Mouse (Mus musculus) midbrain, embryonic 15.5 days (tissue): ENCODE data around the gene Usf3. TPM values are rescaled to one million over a fixed set of nuclear protein-coding genes. Genes with fewer than 3 reads are reported as not detected.

ENCODE experiments used
- ATAC-seq: fragments of 200-750 bp; cut with Nextera tagmentation; replicated peaks from 2 replicates; pipeline ENCODE4 v1.8.0; 2017; ENCODE audit warnings: moderate TSS enrichment
- H3K27ac ChIP-seq: fragments of 300-500 bp; sonication (generic); 2 replicates; pipeline ENCODE4 v1.5.1; 2015; ENCODE audit warnings: mild to moderate bottlenecking, inconsistent platforms
- H3K27me3 ChIP-seq: fragments of 300-500 bp; sonication (generic); replicated peaks from 2 replicates; pipeline ENCODE4 v1.6.1; 2015; ENCODE audit warnings: inconsistent platforms
- H3K36me3 ChIP-seq: fragments of 300-500 bp; sonication (generic); replicated peaks from 2 replicates; pipeline ENCODE4 v1.6.1; 2015; ENCODE audit warnings: inconsistent platforms
- H3K4me1 ChIP-seq: fragments of 300-500 bp; sonication (generic); 2 replicates; pipeline ENCODE4 v1.6.1; 2015; ENCODE audit warnings: inconsistent platforms
- H3K4me2 ChIP-seq: fragments of 300-500 bp; sonication (generic); 2 replicates; pipeline ENCODE4 v1.6.1; 2015; ENCODE audit warnings: inconsistent platforms, mild to moderate bottlenecking, moderate library complexity
- H3K4me3 ChIP-seq: fragments of 300-500 bp; sonication (generic); 2 replicates; pipeline ENCODE4 v1.5.1; 2015; ENCODE audit warnings: mild to moderate bottlenecking, inconsistent platforms
- H3K9ac ChIP-seq: fragments of 300-500 bp; sonication (generic); 2 replicates; pipeline ENCODE4 v1.6.1; 2015; ENCODE audit warnings: mild to moderate bottlenecking, inconsistent platforms
- H3K9me3 ChIP-seq: fragments of 300-500 bp; sonication (generic); 2 replicates; pipeline ENCODE4 v1.6.1; 2016; ENCODE audit warnings: inconsistent platforms
- WGBS: fragments of 180-500 bp; shearing (Covaris S2); methylation state at CpG from one replicate; pipeline ENCODE4 v1.1.7; 2015; ENCODE audit warnings: mixed read lengths; 5-methylcytosine and 5-hydroxymethylcytosine counted together
- polyA plus RNA-seq: library from polyadenylated mRNA; unstranded; fragments of >200 nt; fragmentation: Nextera tagmentation; extraction: Ambion mirVana; gene quantifications from 2 replicates; pipeline ENCODE4 v1.2.1, GENCODE M21; 2015

Usf3 gene
- polyA plus RNA-seq, 1 experiment from 2014 or later = 2.9 TPM

- Histone ChIP-seq H3K9ac (no peak overlapping the region), H3K36me3 (no peaks in the 10 kb centered on the region), H3K27me3 (no peaks in the 10 kb centered on the region), H3K4me2 (no peak overlapping the region), H3K27ac (no peak overlapping the region), H3K4me3 (no peak overlapping the region), H3K4me1 (peaks cover 20% of the 10 kb centered on the region), H3K9me3 (no peaks in the 10 kb centered on the region)
- WGBS = 96% methylated on average over 2 of the region's 2 CpGs
- no peak for ATAC-seq
Measured at GRCm38 (mm10) chr16:44176511-44176910, 3.5 kb downstream of the Usf3 start.

DNA sequence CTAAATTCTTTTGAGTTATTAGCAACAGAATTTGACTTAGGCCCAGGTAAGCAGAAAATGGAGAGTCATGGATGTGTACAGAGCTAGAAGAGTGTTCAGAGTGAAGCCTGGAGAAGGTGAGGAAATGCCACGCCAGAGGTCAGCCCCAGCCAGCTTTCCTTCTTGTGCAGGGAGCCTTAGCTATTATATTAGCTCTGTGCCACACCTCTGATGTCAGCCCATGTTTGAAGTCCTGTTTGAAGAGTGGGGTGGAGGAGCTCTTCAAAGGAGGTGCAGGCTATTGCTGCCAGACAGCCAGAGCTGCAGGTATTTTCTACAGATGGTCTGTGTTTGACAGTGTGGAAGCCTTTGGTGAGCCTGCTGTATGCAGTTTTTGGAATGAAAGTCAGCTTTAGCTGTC, 5.5 kb downstream of the Usf3 start:
- H3K4me1 ChIP-seq = peaks cover 16% of the 10 kb centered on the region
- WGBS = 64% methylated on average over 1 of the region's 1 CpGs
- H3K36me3 ChIP-seq = no peaks in the 10 kb centered on the region
- H3K4me3 ChIP-seq = no peak overlapping the region
- ATAC-seq = peak; percentile 43; the same call in 1 of the 2 replicates
- H3K9ac ChIP-seq = no peak overlapping the region
- H3K9me3 ChIP-seq = no peaks in the 10 kb centered on the region
- H3K27ac ChIP-seq = no peak overlapping the region
- H3K27me3 ChIP-seq = no peaks in the 10 kb centered on the region
- H3K4me2 ChIP-seq = no peak overlapping the region

GRCm38 (mm10) chr16:44182597-44182996, 9.6 kb downstream of the Usf3 start:
- H3K27me3 ChIP-seq = no peaks in the 10 kb centered on the region
- ATAC-seq = no peak
- H3K9me3 ChIP-seq = no peaks in the 10 kb centered on the region
- no peak overlapping the region for H3K27ac ChIP-seq
- WGBS = 94% methylated on average over 1 of the region's 1 CpGs
- no peaks in the 10 kb centered on the region for H3K4me1 ChIP-seq
- no peak overlapping the region for H3K9ac ChIP-seq
- H3K36me3 ChIP-seq = no peaks in the 10 kb centered on the region
- H3K4me2 ChIP-seq = no peak overlapping the region
- no peak overlapping the region for H3K4me3 ChIP-seq

DNA sequence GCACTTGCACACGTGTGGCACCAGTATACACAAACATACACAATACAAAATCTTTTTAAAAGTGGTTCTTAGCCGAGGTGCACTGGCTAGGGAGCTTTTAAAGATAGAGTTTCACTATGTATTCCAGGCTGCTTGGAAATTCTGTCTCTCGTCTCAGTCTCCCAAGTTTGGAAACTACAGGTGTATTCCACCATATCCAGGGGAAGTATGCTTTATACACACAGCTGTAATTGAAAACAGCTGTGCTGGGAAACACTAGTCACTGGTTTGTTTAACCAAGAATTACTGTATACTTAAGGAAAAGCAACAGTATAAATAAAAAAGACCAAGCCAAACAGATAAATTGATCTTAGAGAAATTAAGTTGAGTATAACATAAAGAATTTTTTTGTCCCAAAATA, 11.7 kb downstream of the Usf3 start:
- H3K27me3 ChIP-seq = no peaks in the 10 kb centered on the region

DNA sequence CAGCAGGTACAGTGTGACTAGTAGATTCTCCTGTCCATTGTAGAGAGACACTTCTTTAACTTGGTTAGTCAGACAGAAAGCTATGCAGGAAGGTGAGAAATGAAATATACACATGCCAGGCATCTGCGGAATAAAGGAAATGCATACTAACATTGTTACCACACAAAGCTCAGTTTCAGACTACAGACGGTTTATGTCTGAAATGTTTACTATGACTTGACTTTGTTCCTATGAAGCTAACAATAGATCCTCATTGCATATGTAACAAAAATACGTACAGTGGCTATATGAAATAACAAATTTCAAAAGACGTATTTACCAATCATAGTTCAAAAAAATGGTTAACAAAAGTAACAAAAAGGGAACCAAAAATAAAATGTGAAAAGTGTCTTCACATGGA, 14.1 kb downstream of the Usf3 start:
- Histone ChIP-seq H3K27me3 (no peaks in the 10 kb centered on the region), H3K9ac (no peak overlapping the region), H3K9me3 (no peaks in the 10 kb centered on the region), H3K4me2 (no peak overlapping the region), H3K4me3 (no peak overlapping the region), H3K4me1 (no peaks in the 10 kb centered on the region), H3K36me3 (no peaks in the 10 kb centered on the region), H3K27ac (no peak overlapping the region)
- WGBS = 96% methylated on average over 4 of the region's 4 CpGs
- no peak for ATAC-seq

More for the DNA sequence above, 11.7 kb downstream of the Usf3 start:
- 82% methylated on average over 3 of the region's 3 CpGs for WGBS
- Histone ChIP-seq H3K9me3 (no peaks in the 10 kb centered on the region), H3K4me1 (no peaks in the 10 kb centered on the region), H3K4me3 (no peak overlapping the region), H3K9ac (no peak overlapping the region), H3K36me3 (no peaks in the 10 kb centered on the region), H3K4me2 (no peak overlapping the region), H3K27ac (no peak overlapping the region)
- ATAC-seq = no peak

- no peak overlapping the region for H3K9ac ChIP-seq
- 88% methylated on average over 3 of the region's 3 CpGs for WGBS
- ATAC-seq = no peak
- H3K9me3 ChIP-seq = no peaks in the 10 kb centered on the region
- H3K36me3 ChIP-seq = no peaks in the 10 kb centered on the region
- H3K4me1 ChIP-seq = no peaks in the 10 kb centered on the region
- H3K4me2 ChIP-seq = no peak overlapping the region
- no peaks in the 10 kb centered on the region for H3K27me3 ChIP-seq
- H3K4me3 ChIP-seq = no peak overlapping the region
- H3K27ac ChIP-seq = no peak overlapping the region
Measured at GRCm38 (mm10) chr16:44188766-44189165, 15.7 kb downstream of the Usf3 start.

GRCm38 (mm10) chr16:44190032-44190431, 17.0 kb downstream of the Usf3 start:
- no peaks in the 10 kb centered on the region for H3K9me3 ChIP-seq
- 92% methylated on average over 6 of the region's 6 CpGs for WGBS
- no peak overlapping the region for H3K9ac ChIP-seq
- no peak overlapping the region for H3K4me2 ChIP-seq
- no peak overlapping the region for H3K27ac ChIP-seq
- H3K36me3 ChIP-seq = no peaks in the 10 kb centered on the region
- no peaks in the 10 kb centered on the region for H3K4me1 ChIP-seq
- no peak overlapping the region for H3K4me3 ChIP-seq
- ATAC-seq = no peak
- H3K27me3 ChIP-seq = no peaks in the 10 kb centered on the region

- WGBS = 93% methylated on average over 2 of the region's 2 CpGs
- Histone ChIP-seq H3K36me3 (no peaks in the 10 kb centered on the region), H3K27me3 (no peaks in the 10 kb centered on the region), H3K27ac (no peak overlapping the region), H3K4me2 (no peak overlapping the region), H3K4me3 (no peak overlapping the region), H3K4me1 (no peaks in the 10 kb centered on the region), H3K9me3 (no peaks in the 10 kb centered on the region), H3K9ac (no peak overlapping the region)
- ATAC-seq = no peak
Measured at GRCm38 (mm10) chr16:44190968-44191367, 17.9 kb downstream of the Usf3 start.

GRCm38 (mm10) chr16:44199066-44199703, 26.1 kb downstream of the Usf3 start:
- Histone ChIP-seq H3K36me3 (0 out of 2 replicates have a peak, but pooled peaks cover 6% of the 10 kb centered on the region), H3K27me3 (no peaks in the 10 kb centered on the region), H3K4me2 (no peak overlapping the region), H3K27ac (no peak overlapping the region), H3K9ac (no peak overlapping the region), H3K4me1 (no peaks in the 10 kb centered on the region), H3K9me3 (no peaks in the 10 kb centered on the region), H3K4me3 (no peak overlapping the region)
- 92% methylated on average over 14 of the region's 14 CpGs for WGBS
- no peak for ATAC-seq

GRCm38 (mm10) chr16:44200146-44200545, 27.1 kb downstream of the Usf3 start:
- Histone ChIP-seq H3K27me3 (no peaks in the 10 kb centered on the region), H3K9ac (no peak overlapping the region), H3K27ac (no peak overlapping the region), H3K9me3 (no peaks in the 10 kb centered on the region), H3K4me3 (no peak overlapping the region), H3K4me1 (no peaks in the 10 kb centered on the region), H3K4me2 (no peak overlapping the region), H3K36me3 (0 out of 2 replicates have a peak, but pooled peaks cover 6% of the 10 kb centered on the region)
- 96% methylated on average over 4 of the region's 4 CpGs for WGBS
- ATAC-seq = no peak

DNA sequence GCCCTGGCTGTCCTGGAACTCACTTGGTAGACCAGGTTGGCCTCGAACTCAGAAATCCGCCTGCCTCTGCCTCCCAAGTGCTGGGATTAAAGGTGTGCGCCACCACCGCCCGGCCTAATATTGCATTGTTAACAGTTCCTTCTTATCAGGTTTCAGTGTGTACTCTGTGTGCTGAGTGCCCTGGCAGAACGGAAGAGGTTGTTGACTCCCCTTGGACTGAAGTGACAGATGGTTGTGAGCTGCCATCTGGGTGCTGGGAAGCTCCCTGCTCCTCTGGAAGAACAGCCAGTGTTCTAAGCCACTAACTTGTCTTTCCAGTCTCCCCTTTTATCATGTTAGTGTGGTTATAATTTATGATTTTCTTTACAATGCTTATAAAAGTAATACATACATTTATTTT, 31.3 kb downstream of the Usf3 start:
- WGBS = 85% methylated on average over 6 of the region's 6 CpGs
- H3K4me3 ChIP-seq = no peak overlapping the region
- H3K4me2 ChIP-seq = no peak overlapping the region
- H3K9me3 ChIP-seq = no peaks in the 10 kb centered on the region
- no peaks in the 10 kb centered on the region for H3K4me1 ChIP-seq
- no peak for ATAC-seq
- no peaks in the 10 kb centered on the region for H3K27me3 ChIP-seq
- H3K36me3 ChIP-seq = peaks cover 11% of the 10 kb centered on the region
- H3K27ac ChIP-seq = no peak overlapping the region
- H3K9ac ChIP-seq = no peak overlapping the region

DNA sequence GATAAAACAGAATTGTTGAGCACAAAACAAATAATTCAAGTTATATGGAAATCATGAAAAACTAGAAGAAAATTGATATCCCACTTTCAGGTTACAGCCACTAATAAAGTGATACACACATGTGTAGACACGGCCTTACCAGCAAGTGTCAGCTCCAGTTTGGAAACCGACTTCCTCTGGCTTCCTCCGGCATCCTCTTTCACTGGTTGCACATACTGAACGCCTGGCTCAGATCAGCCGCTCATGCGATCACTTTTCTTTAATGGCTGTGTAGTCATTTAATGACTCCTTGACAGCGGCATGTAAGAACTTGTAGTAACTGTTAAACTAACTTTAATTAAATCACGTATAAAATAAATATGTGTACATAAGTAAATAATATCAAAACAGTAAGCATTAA, 32.9 kb downstream of the Usf3 start:
- Histone ChIP-seq H3K9ac (no peak overlapping the region), H3K9me3 (no peaks in the 10 kb centered on the region), H3K36me3 (peaks cover 11% of the 10 kb centered on the region), H3K4me3 (no peak overlapping the region), H3K4me1 (no peaks in the 10 kb centered on the region), H3K4me2 (no peak overlapping the region), H3K27ac (no peak overlapping the region), H3K27me3 (no peaks in the 10 kb centered on the region)
- 88% methylated on average over 8 of the region's 8 CpGs for WGBS
- no peak for ATAC-seq
